Mouse (Mus musculus) gastrocnemius, postnatal 36 days (tissue): ENCODE data around the gene Lamtor2. TPM values are rescaled to one million over a fixed set of nuclear protein-coding genes. Genes with fewer than 3 reads are reported as not detected.

ENCODE experiments used
- DNase-seq, 2 experiments: peaks; one replicate each; pipeline ENCODE4 v3.0.0; 2022
- intact Hi-C: fragments of 180-260 bp; cut with DNase I; formaldehyde crosslinking; loops from one replicate; pipeline ENCODE4 v1.15.1; 2025
- total RNA-seq, 2 experiments: library from RNA; stranded (reverse); gene quantifications; 2 replicates each; pipeline ENCODE4 v1.2.3; 2021

The Lamtor2 gene
- total RNA-seq, 2 experiments from 2014 or later, result 70.6 to 76.1 TPM

DNA sequence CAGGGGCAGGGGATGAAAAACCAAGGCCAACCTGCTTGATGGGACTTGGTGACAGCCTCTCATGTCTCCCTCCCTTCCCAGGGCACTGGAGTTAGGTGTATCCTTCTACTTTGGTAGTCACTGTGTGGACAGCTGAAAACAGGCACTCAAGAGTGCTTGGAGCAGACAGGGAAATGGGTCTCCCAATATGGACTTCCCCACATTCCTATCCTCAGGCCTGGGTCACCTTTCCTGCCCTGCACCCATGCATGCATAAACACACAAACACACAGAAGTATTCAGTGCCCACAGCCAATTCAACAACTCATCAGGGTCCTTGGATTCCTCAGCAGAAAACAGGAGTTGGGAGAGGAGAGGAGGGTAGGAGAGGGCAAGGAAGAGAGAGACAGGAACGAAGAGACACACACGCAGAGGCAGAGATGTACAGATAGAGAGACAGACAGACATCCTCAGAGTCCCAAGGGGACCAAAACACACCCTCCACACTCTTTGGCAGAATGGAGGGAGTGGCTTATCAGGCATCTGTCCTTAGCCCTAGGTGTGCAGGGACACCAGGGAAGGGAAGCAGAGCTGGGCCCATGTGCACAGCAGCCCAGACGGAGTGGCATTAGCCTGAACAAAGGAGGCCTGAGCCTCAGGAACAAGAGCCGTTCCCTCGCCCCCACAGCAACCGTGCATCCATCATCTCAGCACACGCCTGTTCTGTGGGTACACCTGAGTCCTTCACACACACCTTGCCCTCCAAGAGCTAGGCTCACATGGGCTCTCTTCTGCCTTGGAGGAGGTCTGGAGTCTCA lies 23.5 kb downstream of the Lamtor2 start:
- intact Hi-C loops, result no loop called here
- DNase-seq, result no peak

DNA sequence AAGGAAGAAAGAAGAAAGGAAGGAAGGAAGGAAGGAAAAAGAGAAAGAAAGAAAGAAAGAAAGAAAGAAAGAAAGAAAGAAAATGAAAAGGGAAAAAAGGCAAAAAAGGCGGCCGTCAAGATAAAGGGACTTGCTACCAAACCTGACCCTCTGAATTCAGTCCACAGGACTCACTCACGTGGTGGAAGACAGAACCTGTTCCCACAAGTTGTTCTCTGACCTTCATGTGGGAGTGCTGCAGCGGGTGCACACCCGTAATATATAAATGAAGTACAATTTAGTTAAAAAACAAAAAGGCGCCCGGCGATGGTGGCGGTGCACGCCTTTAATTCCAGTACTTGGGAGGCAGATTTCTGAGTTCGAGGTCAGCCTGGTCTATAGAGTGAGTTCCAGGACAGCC lies 24.2 kb downstream of the Lamtor2 start:
- intact Hi-C loops, result no loop called here
- no peak for DNase-seq

- intact Hi-C loops, result loop anchor here (2.0 kb wide), 1 partner anchor 119 kb away; no protein-coding TSS in a partner anchor
- no peak for DNase-seq
These were observed 25.3 kb downstream of the Lamtor2 start for GRCm38 (mm10) chr3:88527565-88527964.

DNA sequence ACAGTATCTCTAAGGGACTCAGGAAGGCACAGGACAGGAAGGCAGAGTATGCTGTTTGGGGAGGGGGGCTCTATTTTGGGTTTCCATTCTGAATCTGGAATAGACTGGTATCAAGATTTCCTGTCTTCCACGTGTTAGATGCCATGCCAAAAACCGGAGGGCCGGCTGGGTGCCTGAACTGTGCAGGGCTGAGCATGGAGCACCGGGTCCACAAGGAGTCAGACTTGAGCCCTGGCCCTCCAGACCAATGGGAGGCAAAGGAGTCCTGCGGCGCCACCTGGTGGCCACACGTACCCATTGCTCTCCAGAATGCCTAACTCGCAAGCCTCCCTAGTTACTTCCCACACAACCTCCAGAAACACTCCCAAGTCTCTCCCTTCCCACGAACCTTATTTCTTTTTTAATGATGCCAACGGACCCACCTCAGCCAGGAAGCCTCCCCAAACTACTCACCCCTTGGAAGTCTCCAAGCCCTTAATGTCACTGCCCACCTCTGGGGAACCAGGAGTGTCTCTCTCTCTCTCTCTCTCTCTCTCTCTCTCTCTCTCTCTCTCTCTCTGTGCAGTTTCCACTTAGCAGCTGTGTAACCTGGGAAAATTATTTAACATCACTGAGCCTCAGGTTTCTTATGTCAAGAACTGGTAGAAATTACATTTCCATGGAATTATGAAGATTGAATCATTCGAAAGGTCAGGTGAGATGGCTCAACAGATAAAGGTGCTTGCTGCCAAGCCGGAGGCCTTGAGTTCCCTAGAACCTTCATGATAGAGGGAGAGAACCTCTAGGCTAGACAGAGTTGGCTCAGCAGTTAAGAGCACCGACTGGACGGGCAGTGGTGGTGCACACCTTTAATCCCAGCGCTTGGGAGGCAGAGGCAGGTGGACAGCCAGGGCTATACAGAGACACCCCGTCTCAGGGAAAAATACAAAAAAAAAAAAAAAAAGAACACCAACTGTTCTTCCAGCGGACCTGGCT lies 26.4 kb downstream of the Lamtor2 start:
- DNase-seq, result peak; percentile 80 to 81

GRCm38 (mm10) chr3:88525021-88525420 lies 27.9 kb downstream of the Lamtor2 start:
- intact Hi-C loops, result no loop called here
- no peak for DNase-seq

More for the DNA sequence above, 26.4 kb downstream of the Lamtor2 start:
- intact Hi-C loops, result loop anchor here (2.0 kb wide), 1 partner anchor 118 kb away; no protein-coding TSS in a partner anchor

GRCm38 (mm10) chr3:88523027-88523426 lies 29.8 kb downstream of the Lamtor2 start:
- no peak for DNase-seq

GRCm38 (mm10) chr3:88521803-88522331 lies 31.0 kb downstream of the Lamtor2 start:
- intact Hi-C loops, result loop anchor here (1.0 kb wide), 1 partner anchor 39 kb away; no protein-coding TSS in a partner anchor
- DNase-seq, result peak; percentile 59 to 64

More at GRCm38 (mm10) chr3:88523027-88523426, 29.8 kb downstream of the Lamtor2 start:
- intact Hi-C loops, result loop anchor here (1.0 kb wide), 1 partner anchor 36 kb away; no protein-coding TSS in a partner anchor

DNA sequence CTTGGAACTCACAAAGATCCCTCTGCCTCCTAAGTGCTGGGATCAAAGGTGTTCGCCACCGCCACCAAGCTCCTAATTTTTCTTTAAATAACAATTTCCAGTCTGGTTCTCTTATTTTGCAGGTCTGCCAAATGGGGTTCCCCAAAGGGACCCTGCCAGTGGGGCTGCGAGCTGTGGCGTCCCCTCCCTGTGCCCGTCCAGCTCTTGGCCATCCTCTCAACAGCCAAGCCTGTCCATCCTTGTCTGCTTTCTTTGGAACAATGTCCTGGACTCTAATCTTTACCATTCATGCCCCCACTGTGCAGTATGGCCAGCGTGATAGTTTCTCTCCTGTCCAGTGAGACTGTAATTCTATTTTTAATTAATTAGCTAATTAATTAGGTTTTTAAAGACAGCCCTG lies 31.7 kb downstream of the Lamtor2 start:
- intact Hi-C loops, result loop anchor here (1.0 kb wide), 1 partner anchor 38 kb away; no protein-coding TSS in a partner anchor
- no peak for DNase-seq

- no peak for DNase-seq
- intact Hi-C loops, result no loop called here
These were observed 32.8 kb downstream of the Lamtor2 start for GRCm38 (mm10) chr3:88520078-88520477.

DNA sequence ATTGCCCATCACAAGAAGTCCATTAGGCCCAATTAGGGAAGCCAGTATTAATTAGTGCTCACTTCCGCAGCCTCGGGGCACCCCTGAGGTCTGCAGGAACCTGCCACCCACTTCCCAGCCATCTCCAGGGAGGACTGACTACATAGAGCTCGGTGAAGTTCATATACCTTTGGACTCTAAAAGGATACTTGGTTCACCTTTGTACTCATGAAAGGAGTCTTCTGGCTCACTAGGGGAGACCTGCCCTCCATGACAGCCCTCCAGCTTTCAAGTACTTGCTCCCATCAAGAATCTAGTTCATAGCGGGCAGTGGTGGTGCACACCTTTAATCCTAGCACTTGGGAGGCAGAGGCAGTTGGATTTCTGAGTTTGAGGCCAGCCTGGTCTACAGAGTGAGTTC lies 34.5 kb downstream of the Lamtor2 start:
- intact Hi-C loops, result no loop called here
- DNase-seq, result no peak

GRCm38 (mm10) chr3:88516407-88516806 lies 36.5 kb downstream of the Lamtor2 start:
- intact Hi-C loops, result no loop called here
- no peak for DNase-seq

DNA sequence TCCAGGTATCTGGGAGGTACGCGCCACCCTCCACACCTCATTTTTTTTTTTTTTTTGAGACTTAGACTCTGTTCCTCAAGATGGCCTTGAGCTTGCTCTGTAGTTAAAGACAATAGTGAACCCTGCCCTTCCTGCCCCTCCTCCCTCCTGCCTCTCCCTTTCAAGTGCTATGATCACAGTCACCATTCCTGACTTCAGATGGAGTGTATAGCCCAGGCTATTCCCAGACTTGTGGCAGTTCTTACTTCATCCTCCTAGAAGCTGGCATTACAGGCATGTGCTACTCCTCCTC lies 37.8 kb downstream of the Lamtor2 start:
- no peak for DNase-seq
- intact Hi-C loops, result no loop called here

DNA sequence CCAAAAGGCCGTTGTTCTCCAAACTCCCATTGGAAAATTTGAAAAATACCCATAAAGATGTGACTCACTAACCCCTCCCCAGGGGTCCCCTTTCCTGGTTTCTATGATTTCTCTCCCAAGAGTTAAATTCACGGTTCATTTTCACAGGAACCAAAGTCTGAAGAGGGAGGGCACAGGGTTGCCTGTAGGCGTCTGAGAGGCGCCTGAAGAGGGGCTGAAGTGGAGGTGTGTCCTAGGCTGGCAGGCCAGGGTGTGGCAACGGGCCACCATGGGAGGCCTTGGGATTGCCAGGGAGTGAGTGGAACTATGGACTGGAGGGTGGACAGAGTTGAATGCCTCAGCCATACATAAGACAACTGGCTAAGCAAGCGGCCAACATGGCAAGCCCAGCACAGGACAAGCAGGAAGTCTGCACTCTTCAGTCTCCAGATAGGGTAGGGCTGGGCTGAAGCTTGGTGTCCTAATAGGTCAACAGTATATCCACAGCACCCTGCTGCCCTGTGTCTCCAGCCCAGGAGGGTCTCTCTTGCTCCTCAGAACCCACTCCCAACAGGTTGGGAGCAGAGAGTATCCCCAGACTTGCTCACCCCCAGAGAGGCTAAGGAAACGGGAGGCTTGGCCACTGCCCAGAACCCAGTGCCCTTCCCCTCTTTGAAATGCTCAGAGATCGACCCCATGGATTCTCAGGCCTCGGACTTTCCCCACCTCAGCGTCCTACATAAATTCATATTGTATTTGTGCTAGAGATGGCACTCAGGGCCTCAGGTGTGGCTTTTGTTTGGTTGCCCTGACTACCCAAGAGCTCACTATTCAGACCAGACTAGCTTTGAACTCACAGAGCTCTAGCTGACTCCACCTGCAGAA lies 38.4 kb downstream of the Lamtor2 start:
- intact Hi-C loops, result no loop called here
- no peak for DNase-seq

DNA sequence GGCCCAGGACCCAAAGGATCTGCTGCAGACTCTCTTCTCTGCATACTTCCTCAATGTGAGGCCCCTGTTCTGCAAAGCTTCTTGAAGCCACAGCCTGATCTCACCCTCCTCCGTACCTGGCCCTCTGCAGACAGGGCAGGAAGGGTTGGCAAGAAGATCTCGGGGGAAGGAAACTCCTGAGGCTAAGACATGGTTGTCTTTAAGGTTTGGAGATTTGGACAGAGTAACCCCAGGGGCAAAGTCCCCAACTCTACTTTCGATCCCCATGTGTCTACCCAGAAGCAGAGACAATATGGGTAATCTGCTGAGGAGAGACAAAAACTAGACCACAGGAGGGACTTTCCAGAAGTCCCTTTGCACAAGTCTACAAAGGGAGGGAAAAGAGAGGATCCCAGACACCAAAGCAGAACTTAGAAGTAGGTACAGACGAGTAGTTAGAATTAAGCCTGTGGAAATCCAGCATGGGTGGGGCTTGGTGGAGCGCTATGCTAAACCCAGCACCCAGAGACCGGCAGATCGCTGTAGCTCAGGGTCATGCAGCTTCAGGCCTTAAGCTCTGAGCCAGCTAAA lies 39.2 kb downstream of the Lamtor2 start:
- intact Hi-C loops, result no loop called here
- no peak for DNase-seq

DNA sequence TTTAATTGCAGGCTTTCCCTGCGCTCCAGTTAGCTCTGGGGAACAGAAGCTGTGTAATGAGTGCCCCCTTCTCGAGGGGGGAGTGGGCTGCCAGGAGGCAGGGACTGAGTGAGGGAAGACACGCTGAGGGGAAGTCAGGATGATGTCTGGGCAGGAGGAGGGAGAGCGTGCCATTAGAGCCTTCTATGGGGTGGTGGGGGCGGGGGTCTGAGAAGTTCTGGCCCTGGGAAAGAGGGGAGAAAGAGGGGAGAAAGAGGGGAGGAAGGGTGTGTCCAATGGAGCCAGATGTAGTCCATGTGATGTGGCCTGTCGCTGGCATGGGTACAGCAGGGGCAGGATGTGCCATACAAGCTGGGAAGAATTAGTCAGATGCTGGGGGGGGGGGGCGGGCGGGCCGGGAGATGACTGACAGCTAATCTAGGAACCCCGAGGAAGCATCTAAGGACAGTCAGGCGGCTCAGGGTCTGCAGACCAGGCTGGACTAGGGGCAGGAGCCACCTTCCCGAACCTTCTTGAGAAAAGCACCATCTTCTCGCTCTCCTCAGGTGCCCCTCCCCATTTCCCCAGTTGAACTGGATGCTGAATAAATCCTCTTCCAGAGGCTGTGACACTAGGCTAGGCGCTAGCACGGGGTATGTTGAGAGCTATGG lies 39.9 kb downstream of the Lamtor2 start:
- intact Hi-C loops, result no loop called here
- no peak for DNase-seq

GRCm38 (mm10) chr3:88512141-88512895 lies 40.6 kb downstream of the Lamtor2 start:
- DNase-seq, result no peak
- intact Hi-C loops, result no loop called here

- no peak for DNase-seq
- intact Hi-C loops, result no loop called here
These were observed 41.3 kb downstream of the Lamtor2 start for GRCm38 (mm10) chr3:88511559-88511958.
